Mouse (Mus musculus) limb, embryonic 12.5 days (tissue): ENCODE measurements around the gene Runx2. TPM values are rescaled to one million over a fixed set of nuclear protein-coding genes. Genes with fewer than 3 reads are reported as not detected.

Experiments used
- ATAC-seq: fragments of 200-750 bp; cut with Nextera tagmentation; 2 replicates; pipeline ENCODE4 v1.8.0; 2017; ENCODE audit warnings: low read depth, moderate TSS enrichment; ENCODE audit not compliant: insufficient number of reproducible peaks, insufficient read depth, low FRiP score, low TSS enrichment
- H3K27ac ChIP-seq: fragments of 300-500 bp; sonication (generic); 2 replicates; pipeline ENCODE4 v1.5.1; 2016; ENCODE audit warnings: mild to moderate bottlenecking, moderate library complexity
- H3K27me3 ChIP-seq: fragments of 300-500 bp; sonication (generic); 2 replicates; pipeline ENCODE4 v1.6.1; 2016; ENCODE audit warnings: mild to moderate bottlenecking, moderate library complexity
- H3K36me3 ChIP-seq: fragments of 300-500 bp; sonication (generic); 2 replicates; pipeline ENCODE4 v1.6.1; 2016; ENCODE audit warnings: mild to moderate bottlenecking, moderate library complexity
- H3K4me1 ChIP-seq: fragments of 300-500 bp; sonication (generic); replicated peaks from 2 replicates; pipeline ENCODE4 v1.6.1; 2016
- H3K4me2 ChIP-seq: fragments of 300-500 bp; sonication (generic); 2 replicates; pipeline ENCODE4 v1.6.1; 2016; ENCODE audit warnings: mild to moderate bottlenecking, moderate library complexity
- H3K4me3 ChIP-seq: fragments of 300-500 bp; sonication (generic); replicated peaks from 2 replicates; pipeline ENCODE4 v1.5.1; 2016; ENCODE audit warnings: mild to moderate bottlenecking
- H3K9ac ChIP-seq: fragments of 300-500 bp; sonication (generic); replicated peaks from 2 replicates; pipeline ENCODE4 v1.6.1; 2016; ENCODE audit warnings: mild to moderate bottlenecking, moderate library complexity
- H3K9me3 ChIP-seq: fragments of 300-500 bp; sonication (generic); 2 replicates; pipeline ENCODE4 v1.6.1; 2016; ENCODE audit warnings: mild to moderate bottlenecking, moderate library complexity
- WGBS: fragments of 180-500 bp; shearing (Covaris S2); methylation state at CpG from one replicate; pipeline ENCODE4 v1.1.7; 2016; 5-methylcytosine and 5-hydroxymethylcytosine counted together
- polyA plus RNA-seq: library from polyadenylated mRNA; unstranded; fragments of >200 nt; fragmentation: Nextera tagmentation; extraction: Ambion mirVana; gene quantifications from 2 replicates; pipeline ENCODE4 v1.2.1, GENCODE M21; 2016

The Runx2 gene
- polyA plus RNA-seq, 1 experiment from 2014 or later, result 8.3 TPM

GRCm38 (mm10) chr17:44767375-44767774 lies 47.2 kb downstream of the Runx2 start:
- no peak overlapping the region for H3K4me2 ChIP-seq
- no peaks in the 10 kb centered on the region for H3K27me3 ChIP-seq
- no peaks in the 10 kb centered on the region for H3K9me3 ChIP-seq
- WGBS, result 95% methylated on average over 1 of the region's 1 CpGs
- no peak overlapping the region for H3K9ac ChIP-seq
- ATAC-seq, result no peak
- peaks cover 18% of the 10 kb centered on the region for H3K4me1 ChIP-seq
- no peak overlapping the region for H3K4me3 ChIP-seq
- H3K27ac ChIP-seq, result no peak overlapping the region
- no peaks in the 10 kb centered on the region for H3K36me3 ChIP-seq

- H3K4me2 ChIP-seq, result no peak overlapping the region
- no peak overlapping the region for H3K4me3 ChIP-seq
- no peak overlapping the region for H3K27ac ChIP-seq
- no peaks in the 10 kb centered on the region for H3K27me3 ChIP-seq
- H3K36me3 ChIP-seq, result no peaks in the 10 kb centered on the region
- ATAC-seq, result no peak
- H3K9me3 ChIP-seq, result no peaks in the 10 kb centered on the region
- H3K9ac ChIP-seq, result no peak overlapping the region
- H3K4me1 ChIP-seq, result peaks cover 18% of the 10 kb centered on the region
- WGBS, result 65% methylated on average over 2 of the region's 2 CpGs
Measured at GRCm38 (mm10) chr17:44766975-44767374, 47.6 kb downstream of the Runx2 start.

GRCm38 (mm10) chr17:44766318-44766717 lies 48.3 kb downstream of the Runx2 start:
- Histone ChIP-seq H3K4me3 (no peak overlapping the region), H3K4me1 (peaks cover 18% of the 10 kb centered on the region), H3K36me3 (no peaks in the 10 kb centered on the region), H3K27ac (no peak overlapping the region), H3K9me3 (no peaks in the 10 kb centered on the region), H3K27me3 (no peaks in the 10 kb centered on the region), H3K9ac (no peak overlapping the region), H3K4me2 (no peak overlapping the region)
- no peak for ATAC-seq
- 68% methylated on average over 11 of the region's 11 CpGs for WGBS

- Histone ChIP-seq H3K4me1 (no peaks in the 10 kb centered on the region; the same call in 1 of the 2 replicates), H3K9me3 (0 out of 2 replicates have a peak, but pooled peaks cover 4% of the 10 kb centered on the region), H3K27ac (no peak overlapping the region), H3K36me3 (no peaks in the 10 kb centered on the region), H3K4me3 (no peak overlapping the region), H3K4me2 (no peak overlapping the region), H3K9ac (no peak overlapping the region), H3K27me3 (peaks cover 14% of the 10 kb centered on the region)
- no peak for ATAC-seq
- WGBS, result 86% methylated on average over 8 of the region's 8 CpGs
Measured at GRCm38 (mm10) chr17:44745378-44745777, 69.2 kb downstream of the Runx2 start.

- H3K27ac ChIP-seq, result no peak overlapping the region
- no peak overlapping the region for H3K9ac ChIP-seq
- no peak for ATAC-seq
- no peak overlapping the region for H3K4me2 ChIP-seq
- 0 out of 2 replicates have a peak, but pooled peaks cover 4% of the 10 kb centered on the region for H3K9me3 ChIP-seq
- no peaks in the 10 kb centered on the region for H3K36me3 ChIP-seq
- WGBS, result 49% methylated on average over 3 of the region's 3 CpGs
- peaks cover 26% of the 10 kb centered on the region for H3K27me3 ChIP-seq
- H3K4me1 ChIP-seq, result peaks cover 4% of the 10 kb centered on the region; the same call in 1 of the 2 replicates
- H3K4me3 ChIP-seq, result no peak overlapping the region
Measured at GRCm38 (mm10) chr17:44743780-44744179, 70.8 kb downstream of the Runx2 start.

GRCm38 (mm10) chr17:44742246-44742645 lies 72.4 kb downstream of the Runx2 start:
- no peak overlapping the region for H3K9ac ChIP-seq
- H3K27me3 ChIP-seq, result peaks cover 41% of the 10 kb centered on the region
- H3K27ac ChIP-seq, result no peak overlapping the region
- H3K4me2 ChIP-seq, result no peak overlapping the region
- H3K4me3 ChIP-seq, result no peak overlapping the region
- no peak for ATAC-seq
- H3K36me3 ChIP-seq, result no peaks in the 10 kb centered on the region
- peaks cover 18% of the 10 kb centered on the region for H3K4me1 ChIP-seq
- 81% methylated on average over 9 of the region's 9 CpGs for WGBS
- H3K9me3 ChIP-seq, result 0 out of 2 replicates have a peak, but pooled peaks cover 4% of the 10 kb centered on the region

- Histone ChIP-seq H3K4me3 (peak overlapping the region; percentile 31), H3K9ac (no peak overlapping the region), H3K36me3 (no peaks in the 10 kb centered on the region), H3K4me2 (peak overlapping the region; percentile 90), H3K27me3 (peaks cover 76% of the 10 kb centered on the region), H3K27ac (peak overlapping the region; percentile 8; the same call in 1 of the 2 replicates), H3K4me1 (peaks cover 38% of the 10 kb centered on the region), H3K9me3 (no peaks in the 10 kb centered on the region)
- ATAC-seq, result no peak
- WGBS, result under 1% methylated on average over 13 of the region's 22 CpGs
Measured at GRCm38 (mm10) chr17:44738121-44738637, 76.4 kb downstream of the Runx2 start.

GRCm38 (mm10) chr17:44737275-44738120 lies 77.1 kb downstream of the Runx2 start:
- Histone ChIP-seq H3K27me3 (peaks cover 70% of the 10 kb centered on the region), H3K4me2 (peak overlapping the region; percentile 90), H3K4me3 (peak overlapping the region; percentile 31), H3K9me3 (no peaks in the 10 kb centered on the region), H3K9ac (no peak overlapping the region), H3K36me3 (no peaks in the 10 kb centered on the region), H3K27ac (peak overlapping the region; percentile 3; the same call in 1 of the 2 replicates), H3K4me1 (peaks cover 38% of the 10 kb centered on the region)
- ATAC-seq, result no peak
- WGBS, result under 1% methylated on average over 33 of the region's 33 CpGs

- Histone ChIP-seq H3K4me2 (peak overlapping the region; percentile 90), H3K9ac (peak overlapping the region; percentile 82), H3K27ac (peak overlapping the region; percentile 84), H3K4me1 (peaks cover 38% of the 10 kb centered on the region), H3K9me3 (no peaks in the 10 kb centered on the region), H3K27me3 (peaks cover 74% of the 10 kb centered on the region), H3K4me3 (peak overlapping the region; percentile 68), H3K36me3 (no peaks in the 10 kb centered on the region)
- peak; percentile 52; the same call in 1 of the 2 replicates for ATAC-seq
- under 1% methylated on average over 61 of the region's 73 CpGs for WGBS
Measured at GRCm38 (mm10) chr17:44735991-44736561, 78.5 kb downstream of the Runx2 start.

GRCm38 (mm10) chr17:44735223-44735990 lies 79.2 kb downstream of the Runx2 start:
- peaks cover 70% of the 10 kb centered on the region for H3K27me3 ChIP-seq
- ATAC-seq, result no peak

More at GRCm38 (mm10) chr17:44735223-44735990, 79.2 kb downstream of the Runx2 start:
- Histone ChIP-seq H3K4me2 (peak overlapping the region; percentile 90), H3K9ac (peak overlapping the region; percentile 82), H3K4me3 (peak overlapping the region; percentile 68), H3K9me3 (no peaks in the 10 kb centered on the region), H3K36me3 (no peaks in the 10 kb centered on the region), H3K27ac (peak overlapping the region; percentile 84), H3K4me1 (peaks cover 38% of the 10 kb centered on the region)
- WGBS, result under 1% methylated on average over 63 of the region's 64 CpGs
